Mouse (Mus musculus) telencephalon, adult 2 months (tissue): ENCODE data around the gene Apol8.
"Not testable (repeated sequence)": the region's sequence is repeated elsewhere in the genome, so short reads cannot be mapped to it uniquely, and the experiment has no call there.

Experiments used
- DNase-seq: peaks from one replicate; pipeline ENCODE4 v3.0.0-alpha.2; 2011; ENCODE audit warnings: low read depth, low spot score

Gene Apol8

GRCm38 (mm10) chr15:77752443-77752842 lies 4.4 kb downstream of the Apol8 start:
- no peak for DNase-seq

GRCm38 (mm10) chr15:77750461-77750860 lies 6.3 kb downstream of the Apol8 start:
- no peak for DNase-seq

GRCm38 (mm10) chr15:77749717-77750116 lies 7.1 kb downstream of the Apol8 start:
- DNase-seq = no peak

- DNase-seq = no peak
Measured at GRCm38 (mm10) chr15:77748414-77748813, 8.4 kb downstream of the Apol8 start.

GRCm38 (mm10) chr15:77746326-77746725 lies 10.5 kb downstream of the Apol8 start:
- no peak for DNase-seq

- no peak for DNase-seq
Measured at GRCm38 (mm10) chr15:77745081-77745480, 11.7 kb downstream of the Apol8 start.

- DNase-seq = no peak
Measured at GRCm38 (mm10) chr15:77744632-77745031, 12.2 kb downstream of the Apol8 start.

GRCm38 (mm10) chr15:77741556-77741955 lies 15.2 kb downstream of the Apol8 start:
- DNase-seq = not testable (repeated sequence)

- no peak for DNase-seq
Measured at GRCm38 (mm10) chr15:77740511-77741297, 16.1 kb downstream of the Apol8 start.

- not testable (repeated sequence) for DNase-seq
Measured at GRCm38 (mm10) chr15:77733903-77734302, 22.9 kb downstream of the Apol8 start.

GRCm38 (mm10) chr15:77733380-77733779 lies 23.4 kb downstream of the Apol8 start:
- not testable (repeated sequence) for DNase-seq

GRCm38 (mm10) chr15:77732851-77733250 lies 24.0 kb downstream of the Apol8 start:
- DNase-seq = not testable (repeated sequence)

GRCm38 (mm10) chr15:77731605-77732004 lies 25.2 kb downstream of the Apol8 start:
- DNase-seq = no peak

- not testable (repeated sequence) for DNase-seq
Measured at GRCm38 (mm10) chr15:77728739-77729138, 28.1 kb downstream of the Apol8 start, which contains the start of gene Apol9b. Gene Apol9b (plus strand): TSS chr15:77729039.

GRCm38 (mm10) chr15:77727745-77728144 lies 29.1 kb downstream of the Apol8 start:
- not testable (repeated sequence) for DNase-seq

- not testable (repeated sequence) for DNase-seq
Measured at GRCm38 (mm10) chr15:77727139-77727538, 29.7 kb downstream of the Apol8 start.

- DNase-seq = not testable (repeated sequence)
Measured at GRCm38 (mm10) chr15:77725393-77726020, 31.3 kb downstream of the Apol8 start.

- not testable (repeated sequence) for DNase-seq
Measured at GRCm38 (mm10) chr15:77724208-77724911, 32.4 kb downstream of the Apol8 start.

GRCm38 (mm10) chr15:77721509-77721908 lies 35.3 kb downstream of the Apol8 start:
- DNase-seq = not testable (repeated sequence)

- not testable (repeated sequence) for DNase-seq
Measured at GRCm38 (mm10) chr15:77718240-77718639, 38.6 kb downstream of the Apol8 start.

- DNase-seq = not testable (repeated sequence)
Measured at GRCm38 (mm10) chr15:77708936-77709335, 47.9 kb downstream of the Apol8 start.

- not testable (repeated sequence) for DNase-seq
Measured at GRCm38 (mm10) chr15:77705306-77705705, 51.5 kb downstream of the Apol8 start.
